Mouse (Mus musculus) midbrain, embryonic 11.5 days (tissue): Measurements from ENCODE around the gene Stk39. TPM values are rescaled to one million over a fixed set of nuclear protein-coding genes. Genes with fewer than 3 reads are reported as not detected.
A peak's percentile ranks its signal among the peaks of the same experiment; 100 is the strongest.

ENCODE experiments used
- ATAC-seq: fragments of 200-750 bp; cut with Nextera tagmentation; 2 replicates; pipeline ENCODE4 v1.8.0; 2017; ENCODE audit warnings: moderate TSS enrichment, moderate library complexity; ENCODE audit not compliant: low FRiP score
- DNase-seq: peaks from one replicate; pipeline ENCODE4 v3.0.0; 2015; ENCODE audit warnings: low spot score; ENCODE audit errors: missing footprints
- H3K27ac ChIP-seq: fragments of 300-500 bp; sonication (generic); 2 replicates; pipeline ENCODE4 v1.5.1; 2014; ENCODE audit warnings: low read depth, low read length
- H3K27me3 ChIP-seq: fragments of 300-500 bp; sonication (generic); 2 replicates; pipeline ENCODE4 v1.6.1; 2014; ENCODE audit warnings: mild to moderate bottlenecking, low read length, moderate library complexity, mixed read lengths; ENCODE audit not compliant: control insufficient read depth, insufficient read depth
- H3K36me3 ChIP-seq: fragments of 300-500 bp; sonication (generic); 2 replicates; pipeline ENCODE4 v1.6.1; 2014; ENCODE audit warnings: mild to moderate bottlenecking, low read length, moderate library complexity, mixed read lengths; ENCODE audit not compliant: control insufficient read depth, insufficient read depth
- H3K4me1 ChIP-seq: fragments of 300-500 bp; sonication (generic); 2 replicates; pipeline ENCODE4 v1.6.1; 2014; ENCODE audit warnings: low read length; ENCODE audit not compliant: control insufficient read depth, insufficient read depth
- H3K4me2 ChIP-seq: fragments of 300-500 bp; sonication (generic); 2 replicates; pipeline ENCODE4 v1.6.1; 2014; ENCODE audit warnings: mild to moderate bottlenecking, moderate library complexity
- H3K4me3 ChIP-seq: fragments of 300-500 bp; sonication (generic); 2 replicates; pipeline ENCODE4 v1.5.1; 2014; ENCODE audit warnings: low read depth, low read length
- H3K9ac ChIP-seq: fragments of 300-500 bp; sonication (generic); 2 replicates; pipeline ENCODE4 v1.6.1; 2014; ENCODE audit warnings: low read length
- H3K9me3 ChIP-seq: fragments of 300-500 bp; sonication (generic); 2 replicates; pipeline ENCODE4 v1.6.1; 2016; ENCODE audit warnings: low read length; ENCODE audit not compliant: control insufficient read depth
- WGBS: fragments of 180-500 bp; shearing (Covaris S2); extraction: QIAGEN DNeasy Blood & Tissue Kit; methylation state at CpG from one replicate; pipeline ENCODE4 v1.1.7; 2014; 5-methylcytosine and 5-hydroxymethylcytosine counted together
- polyA plus RNA-seq: library from polyadenylated mRNA; unstranded; fragments of >200 nt; fragmentation: Nextera tagmentation; extraction: Ambion mirVana; gene quantifications from 2 replicates; pipeline ENCODE4 v1.2.1, GENCODE M21; 2014

The Stk39 gene
- polyA plus RNA-seq, 1 experiment from 2014 or later = 52.5 TPM

DNA sequence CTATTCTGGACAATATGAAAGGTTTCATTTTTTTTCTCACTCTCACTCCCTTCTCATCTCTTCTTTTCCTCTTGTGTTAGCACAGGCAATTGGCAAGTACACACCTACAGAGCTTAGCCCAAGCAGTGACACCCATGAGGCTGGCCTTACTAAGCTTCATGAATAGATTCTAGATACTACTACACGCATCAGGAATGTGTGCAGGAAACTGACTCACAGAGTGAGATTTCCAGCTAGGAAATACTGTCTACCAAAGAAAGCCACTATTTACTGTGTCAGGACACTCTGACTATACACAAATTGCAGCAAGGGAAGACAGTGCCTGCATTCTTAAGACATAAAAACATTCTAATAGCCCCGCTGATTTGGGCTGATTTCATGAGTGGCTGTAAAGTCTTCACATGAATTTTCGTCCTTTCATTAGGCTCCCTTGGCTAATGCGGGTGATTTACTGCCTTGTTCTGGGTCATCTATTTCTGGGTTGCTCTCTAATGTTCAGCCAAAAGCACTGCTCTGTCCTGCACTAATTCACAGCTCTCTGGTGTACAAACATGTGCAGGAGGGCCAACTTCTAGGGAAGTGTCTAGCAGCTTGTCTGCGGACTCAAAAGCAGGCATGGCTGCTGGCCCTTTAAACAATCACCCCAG, 249.7 kb downstream of the Stk39 start:
- no peaks in the 10 kb centered on the region for H3K9me3 ChIP-seq
- H3K4me3 ChIP-seq = no peak overlapping the region
- H3K4me1 ChIP-seq = peaks cover 2% of the 10 kb centered on the region; the same call in 1 of the 2 replicates
- no peak overlapping the region for H3K4me2 ChIP-seq
- ATAC-seq (no peak), DNase-seq (no peak)
- 79% methylated on average over 5 of the region's 5 CpGs for WGBS
- no peak overlapping the region for H3K9ac ChIP-seq
- H3K27me3 ChIP-seq = no peaks in the 10 kb centered on the region
- H3K36me3 ChIP-seq = peaks cover 5% of the 10 kb centered on the region; the same call in 1 of the 2 replicates
- H3K27ac ChIP-seq = no peak overlapping the region

DNA sequence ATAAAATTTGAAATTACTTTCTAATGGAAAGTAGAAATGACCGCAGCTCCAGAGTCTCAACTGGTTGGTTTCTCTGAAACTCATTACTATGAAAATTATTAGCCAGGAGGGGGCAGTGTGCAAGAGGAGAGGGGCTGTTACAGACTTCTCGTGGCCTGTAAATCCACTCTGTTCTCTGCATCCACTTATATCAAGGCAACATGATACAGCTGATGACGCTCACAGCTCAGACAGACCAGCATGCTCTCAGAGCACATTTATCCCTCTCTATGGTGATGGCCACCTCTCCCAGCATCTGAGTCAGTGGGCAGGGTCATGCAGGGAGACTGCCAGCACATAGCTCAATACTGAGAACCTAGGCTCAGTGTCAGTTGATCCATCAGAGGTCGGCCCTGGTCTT, 250.8 kb downstream of the Stk39 start:
- Histone ChIP-seq H3K9ac (no peak overlapping the region), H3K36me3 (peaks cover 5% of the 10 kb centered on the region; the same call in 1 of the 2 replicates), H3K4me3 (no peak overlapping the region), H3K9me3 (no peaks in the 10 kb centered on the region), H3K27ac (no peak overlapping the region), H3K27me3 (no peaks in the 10 kb centered on the region), H3K4me1 (peaks cover 2% of the 10 kb centered on the region; the same call in 1 of the 2 replicates), H3K4me2 (no peak overlapping the region)
- DNase-seq (no peak), ATAC-seq (peak; percentile 49; the same call in 1 of the 2 replicates)
- WGBS = 75% methylated on average over 4 of the region's 4 CpGs

DNA sequence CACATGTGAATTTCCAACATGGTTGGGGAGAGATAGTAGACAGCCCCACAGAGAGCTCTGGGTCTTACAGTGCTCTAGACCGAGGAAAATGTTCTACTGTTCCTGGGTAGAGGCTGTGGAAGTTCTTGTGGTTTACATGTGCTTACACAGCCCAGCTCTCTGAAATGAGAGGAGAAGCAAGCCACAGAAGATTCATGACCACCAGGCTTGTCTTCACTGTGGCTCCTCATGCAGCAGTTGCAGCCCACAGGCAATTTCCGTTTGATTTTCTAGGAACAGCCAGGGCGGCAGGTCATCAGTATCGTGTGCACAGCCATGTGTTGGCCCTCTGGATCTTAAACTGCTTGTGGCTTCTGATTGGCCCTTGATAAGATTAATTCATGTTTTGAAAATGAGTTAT, 252.2 kb downstream of the Stk39 start:
- Histone ChIP-seq H3K9me3 (no peaks in the 10 kb centered on the region), H3K36me3 (peaks cover 5% of the 10 kb centered on the region; the same call in 1 of the 2 replicates), H3K27me3 (no peaks in the 10 kb centered on the region), H3K9ac (no peak overlapping the region), H3K4me2 (no peak overlapping the region), H3K27ac (no peak overlapping the region), H3K4me3 (no peak overlapping the region), H3K4me1 (peaks cover 2% of the 10 kb centered on the region; the same call in 1 of the 2 replicates)
- 91% methylated on average over 4 of the region's 4 CpGs for WGBS
- DNase-seq (no peak), ATAC-seq (no peak)

DNA sequence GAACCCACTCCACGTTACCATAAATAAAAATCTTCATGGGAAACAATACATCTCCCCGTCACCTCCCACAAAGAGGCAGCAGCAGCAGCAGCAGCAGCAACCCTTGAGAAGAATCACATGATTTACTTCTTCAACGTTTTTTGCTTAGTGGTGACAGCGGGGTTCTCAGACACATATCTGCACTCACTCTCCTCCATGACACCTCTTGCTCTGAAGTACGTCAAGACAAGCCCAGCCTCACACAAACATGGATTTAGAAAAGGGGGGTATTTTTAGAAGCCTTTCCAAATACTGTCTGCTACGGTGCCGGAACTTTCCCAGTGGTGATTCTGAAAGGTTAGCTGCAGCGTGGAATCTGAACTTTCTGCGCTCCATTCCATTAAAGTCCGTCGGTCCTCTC, 256.9 kb downstream of the Stk39 start:
- H3K4me3 ChIP-seq = no peak overlapping the region
- no peaks in the 10 kb centered on the region for H3K27me3 ChIP-seq
- H3K4me2 ChIP-seq = no peak overlapping the region
- H3K4me1 ChIP-seq = peaks cover 2% of the 10 kb centered on the region; the same call in 1 of the 2 replicates
- H3K27ac ChIP-seq = no peak overlapping the region
- no peaks in the 10 kb centered on the region for H3K9me3 ChIP-seq
- WGBS = 94% methylated on average over 11 of the region's 11 CpGs
- ATAC-seq (no peak), DNase-seq (no peak)
- H3K9ac ChIP-seq = no peak overlapping the region
- peaks cover 5% of the 10 kb centered on the region; the same call in 1 of the 2 replicates for H3K36me3 ChIP-seq

DNA sequence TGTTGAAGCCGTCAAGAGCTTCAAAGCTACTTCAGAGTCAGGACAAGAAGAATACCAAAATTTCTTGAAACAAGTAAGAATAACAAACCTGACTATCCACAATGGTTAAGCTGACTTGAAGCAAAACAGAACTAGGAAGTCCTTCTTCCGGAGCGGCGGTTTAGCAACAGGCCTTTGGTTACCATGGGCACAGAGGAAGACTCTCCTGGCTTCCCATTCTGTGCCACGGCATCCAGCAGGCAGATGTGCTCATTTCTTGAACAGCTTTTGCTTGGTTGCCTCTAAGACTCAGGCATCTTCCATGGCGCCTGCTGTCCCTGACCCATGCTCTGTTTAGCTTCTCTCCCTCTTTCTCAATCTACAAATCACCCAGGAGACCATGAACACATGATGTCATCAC, 257.7 kb downstream of the Stk39 start:
- Histone ChIP-seq H3K9me3 (no peaks in the 10 kb centered on the region), H3K27me3 (no peaks in the 10 kb centered on the region), H3K4me2 (no peak overlapping the region), H3K9ac (no peak overlapping the region), H3K36me3 (peaks cover 3% of the 10 kb centered on the region; the same call in 1 of the 2 replicates), H3K4me3 (no peak overlapping the region), H3K27ac (no peak overlapping the region), H3K4me1 (peaks cover 2% of the 10 kb centered on the region; the same call in 1 of the 2 replicates)
- ATAC-seq (no peak), DNase-seq (no peak)
- WGBS = 74% methylated on average over 6 of the region's 6 CpGs

DNA sequence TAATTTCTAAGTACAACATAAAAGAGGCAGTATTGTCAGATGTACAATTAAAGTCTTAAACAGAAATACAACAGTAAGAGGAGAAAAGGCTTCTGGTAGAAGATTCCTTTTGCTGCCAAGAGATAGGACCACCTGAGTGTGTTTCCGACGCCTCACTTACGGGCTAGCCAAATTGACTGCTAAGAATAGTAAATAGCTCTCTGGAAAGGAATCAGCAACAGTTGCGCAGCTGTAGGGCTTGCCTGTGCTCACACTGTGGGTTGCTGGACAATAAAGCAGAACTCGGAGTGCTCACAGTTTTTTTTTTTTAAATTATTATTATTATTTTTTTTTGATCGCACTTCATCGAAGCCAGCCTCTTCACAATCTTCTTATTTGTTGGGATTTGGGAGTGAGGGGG, 260.6 kb downstream of the Stk39 start:
- H3K4me2 ChIP-seq = no peak overlapping the region
- H3K9ac ChIP-seq = no peak overlapping the region
- H3K4me3 ChIP-seq = no peak overlapping the region
- ATAC-seq (no peak), DNase-seq (no peak)
- no peaks in the 10 kb centered on the region for H3K27me3 ChIP-seq
- no peak overlapping the region for H3K27ac ChIP-seq
- H3K9me3 ChIP-seq = no peaks in the 10 kb centered on the region
- no peaks in the 10 kb centered on the region for H3K4me1 ChIP-seq
- H3K36me3 ChIP-seq = no peaks in the 10 kb centered on the region
- WGBS = 95% methylated on average over 7 of the region's 7 CpGs

DNA sequence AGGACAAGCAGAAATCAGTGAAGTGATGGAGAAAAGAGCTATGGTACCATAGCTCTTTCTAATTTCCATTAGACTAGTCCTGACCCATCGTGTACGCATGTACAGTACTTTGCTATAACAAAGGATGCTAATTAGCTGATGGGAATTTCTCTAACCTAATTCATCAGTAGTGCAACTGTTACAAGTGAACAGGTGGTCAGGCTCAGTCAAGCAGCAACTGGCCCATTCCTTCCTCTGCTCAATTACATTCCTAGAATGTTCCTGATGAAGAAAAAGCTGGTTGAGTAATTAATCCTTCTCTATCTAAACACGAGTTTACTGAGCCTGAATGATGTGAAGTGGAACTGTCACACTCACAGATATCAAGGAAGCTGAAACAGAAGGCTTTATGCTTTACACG, 275.8 kb downstream of the Stk39 start:
- Histone ChIP-seq H3K27ac (no peak overlapping the region), H3K4me2 (no peak overlapping the region), H3K27me3 (no peaks in the 10 kb centered on the region), H3K9ac (no peak overlapping the region), H3K9me3 (no peaks in the 10 kb centered on the region), H3K36me3 (no peaks in the 10 kb centered on the region), H3K4me3 (no peak overlapping the region), H3K4me1 (no peaks in the 10 kb centered on the region)
- ATAC-seq = no peak
- 78% methylated on average over 4 of the region's 4 CpGs for WGBS
- no peak for DNase-seq

DNA sequence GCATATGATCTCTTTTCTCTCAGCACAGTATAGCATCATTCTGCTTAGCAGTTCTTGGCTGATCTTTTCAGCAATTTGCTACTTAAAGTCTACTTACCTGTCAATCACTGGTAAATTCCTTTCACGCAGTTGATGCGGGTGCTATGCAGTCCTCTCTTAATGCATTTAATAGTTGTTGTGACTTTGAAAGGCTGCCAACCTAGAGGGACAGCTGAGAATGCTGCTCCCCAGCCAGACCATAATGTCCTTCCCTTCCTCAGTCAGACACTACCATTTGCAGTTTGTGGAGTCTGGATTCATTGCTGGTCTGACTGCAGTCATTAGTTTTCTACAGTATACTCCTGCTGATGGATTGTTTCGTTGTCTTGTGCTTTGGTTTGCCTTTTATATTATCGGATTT, 277.6 kb downstream of the Stk39 start:
- ATAC-seq = no peak
- H3K4me2 ChIP-seq = no peak overlapping the region
- whole genome bisulfite sequencing = 85% methylated on average over 4 of the region's 4 CpGs
- DNase-seq = no peak
- H3K4me1 ChIP-seq = no peaks in the 10 kb centered on the region
- no peak overlapping the region for H3K27ac ChIP-seq
- H3K4me3 ChIP-seq = no peak overlapping the region
- no peaks in the 10 kb centered on the region for H3K9me3 ChIP-seq
- H3K36me3 ChIP-seq = no peaks in the 10 kb centered on the region
- no peaks in the 10 kb centered on the region for H3K27me3 ChIP-seq
- no peak overlapping the region for H3K9ac ChIP-seq

DNA sequence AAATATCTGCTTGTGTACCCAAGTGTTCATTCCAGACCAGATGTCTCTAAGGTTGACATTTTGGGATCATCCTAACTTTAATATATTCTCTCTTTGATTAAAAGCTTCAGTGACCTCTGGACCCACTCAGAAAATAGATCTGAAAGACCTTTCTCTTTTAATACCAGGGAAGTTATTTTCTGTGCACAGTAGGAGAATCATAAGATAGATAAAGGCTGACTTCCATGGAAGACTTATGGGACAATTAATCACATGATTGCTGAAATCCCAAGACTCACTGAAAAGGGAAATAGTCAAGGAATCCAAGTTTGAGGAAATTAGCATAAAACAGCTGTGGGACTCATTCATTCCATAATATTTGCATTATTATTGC, 278.6 kb downstream of the Stk39 start:
- Histone ChIP-seq H3K27me3 (no peaks in the 10 kb centered on the region), H3K9ac (no peak overlapping the region), H3K36me3 (no peaks in the 10 kb centered on the region), H3K4me1 (no peaks in the 10 kb centered on the region), H3K4me3 (no peak overlapping the region), H3K9me3 (no peaks in the 10 kb centered on the region), H3K4me2 (no peak overlapping the region), H3K27ac (no peak overlapping the region)
- DNase-seq = no peak
- ATAC-seq = no peak
